Mouse (Mus musculus) right cerebral cortex, postnatal 36 days (tissue): ENCODE data around the gene Tnnc1.

Experiments used
- DNase-seq, 2 experiments: peaks; one replicate each; pipeline ENCODE4 v3.0.0; 2022; ENCODE audit warnings: low spot score in 2 of 2, mixed read lengths in 1 of 2

Gene Tnnc1

GRCm38 (mm10) chr14:31212499-31212898 lies 4.4 kb downstream of the Tnnc1 start:
- no peak for DNase-seq

GRCm38 (mm10) chr14:31213868-31214267 lies 5.8 kb downstream of the Tnnc1 start:
- no peak for DNase-seq

- no peak for DNase-seq
These were observed 6.6 kb downstream of the Tnnc1 start for GRCm38 (mm10) chr14:31214684-31215083.

- no peak for DNase-seq
These were observed 7.3 kb downstream of the Tnnc1 start for GRCm38 (mm10) chr14:31215157-31216002.

GRCm38 (mm10) chr14:31216846-31217245 lies 8.7 kb downstream of the Tnnc1 start, which contains the start of gene Nisch:
TSS of gene Nisch (minus strand) at chr14:31216946.
- DNase-seq = no peak

- no peak for DNase-seq
These were observed 9.6 kb downstream of the Tnnc1 start, which contains the start of gene Sema3g for GRCm38 (mm10) chr14:31217666-31218065. TSS of gene Sema3g (plus strand) at chr14:31217860.

GRCm38 (mm10) chr14:31226978-31227377 lies 18.9 kb downstream of the Tnnc1 start:
- DNase-seq = peak in 1 of 2 experiments; percentile 44

- DNase-seq = no peak
These were observed 20.1 kb downstream of the Tnnc1 start for GRCm38 (mm10) chr14:31228234-31228633.

GRCm38 (mm10) chr14:31230442-31230841 lies 22.3 kb downstream of the Tnnc1 start:
- no peak for DNase-seq

GRCm38 (mm10) chr14:31232404-31233069 lies 24.4 kb downstream of the Tnnc1 start:
- DNase-seq = no peak

- DNase-seq = no peak
These were observed 25.2 kb downstream of the Tnnc1 start for GRCm38 (mm10) chr14:31233070-31233995.

- peak; percentile 36 to 42 for DNase-seq
These were observed 26.0 kb downstream of the Tnnc1 start for GRCm38 (mm10) chr14:31233996-31234591.

GRCm38 (mm10) chr14:31237101-31237882 lies 29.2 kb downstream of the Tnnc1 start:
- DNase-seq = no peak

GRCm38 (mm10) chr14:31240528-31240927 lies 32.4 kb downstream of the Tnnc1 start:
- no peak for DNase-seq

- no peak for DNase-seq
These were observed 36.7 kb downstream of the Tnnc1 start for GRCm38 (mm10) chr14:31244777-31245176.

- no peak for DNase-seq
These were observed 37.8 kb downstream of the Tnnc1 start for GRCm38 (mm10) chr14:31245946-31246345.

- no peak for DNase-seq
These were observed 40.3 kb downstream of the Tnnc1 start for GRCm38 (mm10) chr14:31248396-31248795.

GRCm38 (mm10) chr14:31250222-31251083 lies 42.3 kb downstream of the Tnnc1 start:
- DNase-seq = no peak

- DNase-seq = peak; percentile 91 to 92
These were observed 43.0 kb downstream of the Tnnc1 start, which contains the start of the genes Phf7 and Bap1 for GRCm38 (mm10) chr14:31251084-31251604. TSS of gene Phf7 (minus strand) at chr14:31251317. TSS of gene Bap1 (plus strand) at chr14:31251450.
